Mouse (Mus musculus) thymus, adult 18-20 months (tissue): ENCODE measurements around the gene Klhl22.
"Not testable (repeated sequence)": the region's sequence is repeated elsewhere in the genome, so short reads cannot be mapped to it uniquely, and the experiment has no call there.

Experiments used
- DNase-seq, 2 experiments: peaks; one replicate each; pipeline ENCODE4 v3.0.0; 2022; ENCODE audit warnings: mixed read lengths in 2 of 2

Klhl22 gene

DNA sequence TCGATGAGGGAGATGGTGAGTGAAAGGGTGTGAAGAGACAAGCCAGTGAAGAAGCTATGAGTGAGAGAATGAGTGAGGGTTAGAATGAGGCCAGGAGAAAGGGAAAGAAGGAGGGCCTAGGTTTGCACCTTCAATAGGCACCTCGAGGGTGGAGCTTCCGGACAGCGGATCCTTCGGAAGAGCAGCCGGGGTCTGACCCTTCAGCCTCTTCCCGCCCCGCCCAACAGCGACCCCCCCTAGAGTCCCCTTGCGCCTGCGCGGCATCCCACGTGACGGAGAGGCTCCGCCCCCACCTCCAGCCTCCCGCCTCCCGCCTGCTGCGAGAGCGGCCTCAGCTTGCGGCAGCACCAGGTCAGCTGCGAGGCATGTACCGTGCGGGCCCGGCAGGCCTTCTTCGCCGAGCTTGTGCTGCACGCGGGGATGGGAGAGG is at the start of gene Klhl22:
Klhl22 (plus strand) TSS at position 275 of the 430 bp plus-strand sequence.
- peak; percentile 90 to 91 for DNase-seq

DNA sequence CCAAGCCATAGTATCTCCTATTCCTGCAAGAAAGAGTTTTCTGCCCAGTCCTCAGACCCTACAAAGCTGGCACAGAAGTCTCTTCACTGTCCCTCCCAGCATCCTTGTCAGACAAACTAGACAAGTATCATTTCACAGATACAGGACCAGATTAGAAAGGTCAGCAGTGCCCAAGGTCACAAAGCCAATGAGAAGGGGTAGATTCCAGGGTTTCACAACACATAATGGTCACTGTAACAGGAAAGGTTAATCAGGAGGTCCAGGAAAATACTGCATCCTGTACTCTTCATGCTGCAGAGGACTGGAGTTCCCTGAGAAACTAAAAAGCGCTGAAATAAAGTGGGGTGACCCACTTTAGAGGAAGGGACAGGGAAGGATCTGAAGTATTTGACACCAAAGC is 41.6 kb upstream of the Klhl22 start:
- no peak for DNase-seq

GRCm38 (mm10) chr16:17721114-17721808 is 38.2 kb upstream of the Klhl22 start:
- DNase-seq, result no peak

GRCm38 (mm10) chr16:17721822-17722460 is 37.5 kb upstream of the Klhl22 start:
- DNase-seq, result no peak

DNA sequence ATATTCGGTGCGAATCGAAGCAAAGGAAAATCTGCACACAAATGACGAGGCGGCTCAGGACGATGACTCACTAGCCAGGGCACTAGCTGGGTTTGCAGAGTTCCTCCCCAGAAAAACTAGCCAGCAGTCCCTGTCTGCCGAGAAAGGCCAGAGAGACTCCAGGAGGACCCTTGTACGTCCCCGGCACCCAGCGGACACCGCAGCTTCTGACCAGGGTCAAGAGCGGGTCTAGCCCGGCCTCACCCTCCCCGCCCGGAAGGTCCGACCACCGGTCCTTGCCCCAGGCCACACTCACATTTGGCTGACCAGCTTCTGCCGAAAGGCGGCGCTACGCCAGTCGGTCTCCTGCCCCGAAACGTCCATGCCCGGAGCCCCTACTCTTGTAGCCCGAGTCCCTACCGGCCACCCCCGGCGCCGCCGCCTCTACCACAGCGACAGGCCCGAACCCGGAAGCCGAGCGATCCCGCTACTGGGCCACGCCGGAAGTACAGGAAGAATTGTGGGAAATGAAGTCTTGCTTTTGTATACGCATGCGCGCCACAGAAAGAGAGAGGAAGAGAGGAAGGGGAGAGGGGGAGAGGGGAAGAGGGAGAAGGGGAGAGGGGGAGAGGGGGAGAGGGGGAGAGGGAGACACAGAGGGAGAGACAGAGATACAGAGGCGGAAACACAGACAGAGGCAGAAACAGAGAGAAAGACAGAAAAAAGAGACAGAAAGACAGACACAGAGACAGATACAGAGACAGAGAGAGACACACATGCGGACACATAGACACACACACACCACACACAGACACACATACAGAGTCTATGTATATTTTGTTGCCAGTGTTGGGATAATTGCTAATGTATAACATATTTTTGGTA is 36.7 kb upstream of the Klhl22 start:
- DNase-seq, result peak; percentile 84 to 91

DNA sequence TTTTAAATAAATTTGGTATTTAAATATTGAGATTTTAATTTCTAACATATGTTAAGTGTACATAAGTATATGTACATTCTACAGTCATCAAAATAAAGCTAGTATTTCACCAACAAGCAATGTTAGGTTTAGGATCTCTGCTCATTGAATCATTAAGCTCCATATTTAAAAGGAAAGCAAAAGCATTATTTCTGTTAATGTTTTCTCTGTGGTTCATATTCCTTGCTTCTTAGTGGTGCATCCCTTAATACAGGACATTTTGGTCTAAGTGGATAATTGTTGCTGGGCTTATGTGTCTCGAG is 36.1 kb upstream of the Klhl22 start:
- no peak for DNase-seq

DNA sequence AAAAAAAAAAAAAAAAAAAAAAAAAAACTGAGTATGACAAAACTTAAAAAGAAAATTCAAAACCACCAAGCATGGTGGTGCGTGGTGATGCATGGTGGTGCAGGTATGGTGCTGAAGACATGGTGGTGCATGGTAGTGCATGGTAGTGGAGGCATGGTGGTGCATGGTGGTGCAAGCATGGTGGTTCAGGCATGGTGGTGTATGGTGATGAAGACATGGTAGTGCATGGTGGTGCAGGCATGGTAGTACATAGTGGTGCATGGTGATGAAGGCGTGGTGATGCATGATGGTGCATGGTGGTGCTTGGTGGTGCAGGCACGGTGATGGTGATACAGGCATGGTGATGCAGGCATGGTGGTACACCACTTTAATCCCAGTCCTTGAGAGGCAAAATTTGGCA is 35.0 kb upstream of the Klhl22 start:
- DNase-seq, result no peak

DNA sequence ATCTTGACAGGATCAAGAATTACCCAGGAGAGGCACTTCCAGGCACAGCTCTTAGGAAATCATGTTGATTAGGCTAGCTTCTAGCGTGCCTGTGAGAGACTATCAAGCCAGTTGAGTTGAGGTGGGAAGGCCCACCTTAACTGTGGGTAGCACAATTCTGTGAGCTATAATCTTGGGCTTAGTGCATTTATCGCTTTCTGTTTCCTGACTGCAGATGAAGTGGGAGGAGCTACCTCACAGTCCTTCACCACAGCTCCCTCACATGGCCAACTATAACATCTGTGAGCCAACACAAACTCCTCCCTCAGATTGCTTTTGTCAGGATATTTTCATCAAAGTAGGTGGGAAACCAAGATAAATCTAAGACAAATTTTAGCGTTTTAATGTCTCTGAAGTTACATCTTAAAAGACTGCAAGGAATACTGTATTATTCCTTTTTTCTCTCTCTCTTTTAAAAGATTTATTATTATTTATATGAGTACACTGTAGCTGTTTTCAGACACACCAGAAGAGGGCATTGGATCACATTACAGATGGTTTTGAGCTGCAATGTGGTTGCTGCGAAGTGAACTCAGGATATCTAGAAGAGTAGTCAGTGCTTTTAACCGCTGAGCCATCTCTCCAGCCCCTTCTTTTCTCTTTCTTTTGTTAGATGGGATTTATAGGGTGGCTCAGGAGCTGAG is 32.1 kb upstream of the Klhl22 start:
- DNase-seq, result peak; percentile 18 to 47

DNA sequence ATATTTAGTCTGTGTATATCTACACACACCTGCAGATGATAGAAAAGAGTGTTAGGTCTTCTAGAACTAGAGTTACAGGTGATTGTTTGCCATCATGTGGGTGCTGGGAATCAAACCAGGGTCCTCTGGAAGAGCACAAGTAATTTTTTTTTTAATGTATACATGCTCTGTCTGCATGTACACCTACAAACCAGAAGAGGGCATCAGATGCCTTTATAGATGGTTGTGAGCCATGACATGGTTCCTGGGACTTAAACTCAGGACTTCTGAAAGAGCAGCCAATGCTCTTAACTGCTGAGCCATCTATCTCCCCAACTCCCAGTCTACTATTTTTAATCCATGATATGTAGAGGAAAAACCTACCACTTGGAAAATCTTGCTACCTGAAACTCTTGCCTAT is 29.4 kb upstream of the Klhl22 start:
- no peak for DNase-seq

- DNase-seq, result no peak
These were observed 27.4 kb upstream of the Klhl22 start for GRCm38 (mm10) chr16:17732021-17732420.

GRCm38 (mm10) chr16:17732431-17732830 is 27.0 kb upstream of the Klhl22 start:
- no peak for DNase-seq

DNA sequence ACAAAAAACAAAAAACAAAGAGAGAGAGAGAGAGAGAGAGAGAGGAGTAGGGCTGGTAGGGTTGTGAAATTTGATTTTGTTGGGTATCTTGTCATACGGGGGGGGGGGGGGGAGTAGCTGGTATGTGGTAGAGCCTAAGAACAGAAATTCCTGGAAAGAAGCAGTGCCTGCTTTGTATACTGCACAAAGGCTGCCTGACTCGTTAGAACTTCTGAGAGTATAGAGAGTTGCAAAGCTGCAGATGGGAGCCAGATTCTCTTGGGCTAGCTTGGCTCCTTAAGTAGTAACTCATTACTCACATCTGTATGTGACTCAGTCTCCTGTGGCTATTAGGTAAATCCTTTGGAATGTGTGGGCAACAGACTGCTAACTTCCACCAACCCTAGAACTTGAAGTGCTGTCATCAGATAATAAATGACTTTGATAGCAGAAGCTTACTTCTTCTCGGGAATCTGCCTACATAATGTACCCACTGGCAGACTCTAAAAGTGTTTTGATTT is 26.5 kb upstream of the Klhl22 start, which contains the start of gene Med15:
Med15 (minus strand) TSS at position 51 of the 500 bp plus-strand sequence.
- no peak for DNase-seq

DNA sequence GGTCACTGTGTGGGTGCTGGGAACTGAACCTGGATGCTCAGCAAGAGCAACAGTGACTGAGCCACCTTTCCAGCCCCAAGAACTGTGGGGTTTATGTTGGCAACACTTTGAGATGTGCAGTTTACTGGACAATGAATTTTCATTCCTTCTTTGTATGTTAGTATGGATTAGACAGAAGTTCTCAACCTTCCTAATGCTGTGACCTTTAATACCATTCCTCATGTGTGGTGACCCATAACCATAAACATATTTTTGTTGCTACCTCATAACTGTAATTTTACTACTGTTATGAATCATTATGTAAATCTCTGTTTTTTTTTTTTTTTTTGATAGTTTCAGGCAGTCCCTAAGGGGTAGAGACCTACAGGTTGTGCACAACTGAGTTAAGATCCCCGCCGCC is 25.8 kb upstream of the Klhl22 start:
- no peak for DNase-seq

GRCm38 (mm10) chr16:17734872-17735271 is 24.5 kb upstream of the Klhl22 start:
- DNase-seq, result not testable (repeated sequence)

GRCm38 (mm10) chr16:17736156-17736555 is 23.3 kb upstream of the Klhl22 start:
- DNase-seq, result no peak

GRCm38 (mm10) chr16:17740080-17740479 is 19.3 kb upstream of the Klhl22 start:
- no peak for DNase-seq

DNA sequence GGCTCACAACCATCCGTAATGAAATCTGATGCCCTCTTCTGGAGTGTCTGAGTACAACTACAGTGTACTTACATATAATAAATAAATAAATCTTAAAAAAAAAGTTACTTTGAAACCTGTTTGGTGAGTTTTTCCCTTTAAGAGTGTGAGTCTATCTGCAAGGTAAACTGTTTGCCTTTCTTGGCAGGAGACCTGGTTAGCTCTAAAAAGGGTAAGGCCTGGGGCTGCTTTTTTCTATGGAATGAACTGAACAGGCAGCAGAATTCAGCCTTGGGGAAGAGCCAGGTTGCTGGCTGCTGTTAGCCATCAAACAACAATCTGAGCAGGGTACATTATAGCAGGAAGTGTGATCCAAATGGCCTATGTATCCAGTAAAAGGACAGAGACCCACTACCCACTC is 16.6 kb upstream of the Klhl22 start:
- no peak for DNase-seq

DNA sequence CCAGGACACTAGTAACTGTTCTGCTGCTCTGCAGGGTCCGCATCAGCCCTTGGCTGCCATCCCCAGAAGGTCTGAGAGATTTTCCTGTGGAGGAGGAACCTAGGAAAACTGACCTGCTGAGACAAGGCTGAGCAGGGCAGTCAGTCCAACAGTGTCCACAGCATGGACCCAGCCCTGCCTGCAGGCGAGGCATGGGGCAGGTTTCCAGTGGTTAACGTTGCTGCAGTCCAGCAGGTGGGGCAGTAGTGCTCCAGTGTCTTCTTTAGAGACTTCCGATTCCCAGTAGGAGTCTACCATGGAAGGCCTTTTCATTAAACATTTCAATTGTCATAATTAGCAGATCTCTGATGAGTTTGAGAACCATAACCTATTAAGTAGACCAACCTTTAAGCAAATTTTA is 16.1 kb upstream of the Klhl22 start:
- no peak for DNase-seq

DNA sequence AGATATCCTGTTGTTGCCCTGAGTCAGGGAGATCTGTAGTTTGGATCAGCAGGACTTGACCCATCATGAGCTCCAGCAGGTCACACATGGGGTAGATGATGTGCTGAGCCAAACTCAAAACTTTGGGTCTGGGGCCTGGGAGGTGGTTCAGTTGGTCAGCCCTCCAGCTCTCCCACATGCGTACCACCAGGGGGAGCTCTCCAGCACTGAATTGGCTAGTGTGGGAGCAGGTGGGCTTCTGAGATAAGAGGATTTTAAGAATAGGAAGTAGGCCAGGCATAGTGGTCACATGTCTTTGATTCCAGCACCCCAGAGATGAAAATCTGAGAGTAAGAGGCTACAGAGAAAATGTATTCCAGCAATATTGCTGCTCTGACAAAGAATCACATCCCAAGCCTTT is 14.9 kb upstream of the Klhl22 start:
- DNase-seq, result no peak

GRCm38 (mm10) chr16:17745067-17745466 is 14.4 kb upstream of the Klhl22 start:
- no peak for DNase-seq

DNA sequence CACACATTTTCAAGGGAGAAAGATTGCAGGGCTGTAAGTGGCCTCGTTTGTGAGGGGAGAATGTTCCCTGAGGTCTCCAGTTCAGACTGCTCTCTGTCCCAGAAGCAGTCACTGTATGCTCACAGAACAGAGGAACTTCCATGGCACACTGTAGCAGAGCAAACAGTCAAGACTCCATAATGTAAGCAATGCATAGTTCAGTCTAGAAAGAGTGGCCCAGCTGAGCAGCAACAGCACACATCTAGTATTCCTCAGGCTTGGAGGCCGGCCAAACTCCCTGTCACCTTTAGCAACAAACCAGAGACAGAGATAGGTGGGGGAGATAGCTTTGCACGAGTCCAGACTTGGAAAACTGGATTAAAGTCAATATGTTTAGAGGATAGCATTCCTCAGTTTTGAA is 6.4 kb upstream of the Klhl22 start:
- no peak for DNase-seq

DNA sequence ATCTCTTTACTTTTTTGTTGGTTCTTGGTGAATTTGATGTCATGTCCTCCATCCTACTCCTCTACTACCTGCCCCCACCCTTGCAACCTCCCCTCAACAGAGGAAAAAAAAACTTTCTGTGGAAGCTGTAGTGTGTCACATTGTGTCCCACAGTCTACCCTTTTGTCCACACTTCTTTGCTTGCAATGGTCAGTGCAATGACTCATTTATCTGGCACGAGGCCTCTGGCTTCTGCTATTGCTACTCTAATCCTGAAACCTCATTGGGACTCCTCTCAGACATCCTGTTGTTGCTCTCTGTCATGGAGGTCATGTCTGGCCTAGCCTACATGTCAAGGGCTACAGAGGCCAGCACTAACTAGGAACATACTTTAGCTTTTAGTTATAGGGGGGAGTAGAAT is 5.7 kb upstream of the Klhl22 start:
- DNase-seq, result no peak

DNA sequence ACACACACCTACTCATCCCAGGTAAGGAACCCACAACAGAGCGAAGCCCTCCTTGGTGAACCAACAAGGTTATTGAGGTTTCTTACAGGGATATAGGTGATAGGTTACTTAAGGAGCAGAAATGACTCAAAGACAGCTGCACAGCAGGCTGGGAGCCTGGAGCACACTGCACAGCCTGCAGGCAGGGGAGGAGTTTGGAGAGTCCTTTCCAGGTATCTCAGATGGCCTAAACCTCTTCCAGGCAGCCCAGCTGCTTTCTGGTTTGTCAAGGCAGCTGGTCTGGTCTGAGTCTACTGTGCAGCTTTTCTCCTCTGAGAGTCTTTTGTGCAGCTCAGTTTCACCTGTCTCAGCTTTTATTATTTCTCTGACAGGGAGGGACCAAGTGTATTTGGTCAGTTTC is 1.7 kb upstream of the Klhl22 start:
- DNase-seq, result no peak
